Mouse (Mus musculus) heart, embryonic 11.5 days (tissue): ENCODE results near the gene Ube2l6. TPM values are rescaled to one million over a fixed set of nuclear protein-coding genes. Genes with fewer than 3 reads are reported as not detected.

Experiments
- ATAC-seq: fragments of 200-750 bp; cut with Nextera tagmentation; replicated peaks from 2 replicates; pipeline ENCODE4 v1.8.0; 2017; ENCODE audit warnings: moderate library complexity; ENCODE audit not compliant: insufficient number of reproducible peaks, low FRiP score, low TSS enrichment
- H3K27ac ChIP-seq: fragments of 300-500 bp; sonication (generic); 2 replicates; pipeline ENCODE4 v1.5.1; 2014; ENCODE audit warnings: mild to moderate bottlenecking, low read depth, low read length
- H3K27me3 ChIP-seq: fragments of 300-500 bp; sonication (generic); 2 replicates; pipeline ENCODE4 v1.6.1; 2014; ENCODE audit warnings: mild to moderate bottlenecking, low read length, mixed read lengths; ENCODE audit not compliant: control insufficient read depth, insufficient read depth
- H3K36me3 ChIP-seq: fragments of 300-500 bp; sonication (generic); 2 replicates; pipeline ENCODE4 v1.6.1; 2014; ENCODE audit warnings: mild to moderate bottlenecking, low read length, moderate library complexity, mixed read lengths; ENCODE audit not compliant: control insufficient read depth, insufficient read depth
- H3K4me1 ChIP-seq: fragments of 300-500 bp; sonication (generic); 2 replicates; pipeline ENCODE4 v1.6.1; 2014; ENCODE audit warnings: low read length; ENCODE audit not compliant: control insufficient read depth, insufficient read depth
- H3K4me2 ChIP-seq: fragments of 300-500 bp; sonication (generic); 2 replicates; pipeline ENCODE4 v1.6.1; 2014; ENCODE audit warnings: mild to moderate bottlenecking, moderate library complexity
- H3K4me3 ChIP-seq: fragments of 300-500 bp; sonication (generic); 2 replicates; pipeline ENCODE4 v1.5.1; 2014; ENCODE audit warnings: low read depth, low read length
- H3K9ac ChIP-seq: fragments of 300-500 bp; sonication (generic); 2 replicates; pipeline ENCODE4 v1.6.1; 2014; ENCODE audit warnings: mild to moderate bottlenecking, low read depth, low read length, moderate library complexity
- H3K9me3 ChIP-seq: fragments of 300-500 bp; sonication (generic); replicated peaks from 2 replicates; pipeline ENCODE4 v1.6.1; 2016; ENCODE audit warnings: low read length; ENCODE audit not compliant: control insufficient read depth
- WGBS: fragments of 180-500 bp; shearing (Covaris S2); extraction: QIAGEN DNeasy Blood & Tissue Kit; methylation state at CpG from one replicate; pipeline ENCODE4 v1.1.7; 2014; ENCODE audit not compliant: insufficient replicate concordance; 5-methylcytosine and 5-hydroxymethylcytosine counted together
- polyA plus RNA-seq: library from polyadenylated mRNA; unstranded; fragments of >200 nt; fragmentation: Nextera tagmentation; extraction: Ambion mirVana; gene quantifications from 2 replicates; pipeline ENCODE4 v1.2.1, GENCODE M21; 2014

Ube2l6 gene
- polyA plus RNA-seq, 1 experiment from 2014 or later = 105 TPM

DNA sequence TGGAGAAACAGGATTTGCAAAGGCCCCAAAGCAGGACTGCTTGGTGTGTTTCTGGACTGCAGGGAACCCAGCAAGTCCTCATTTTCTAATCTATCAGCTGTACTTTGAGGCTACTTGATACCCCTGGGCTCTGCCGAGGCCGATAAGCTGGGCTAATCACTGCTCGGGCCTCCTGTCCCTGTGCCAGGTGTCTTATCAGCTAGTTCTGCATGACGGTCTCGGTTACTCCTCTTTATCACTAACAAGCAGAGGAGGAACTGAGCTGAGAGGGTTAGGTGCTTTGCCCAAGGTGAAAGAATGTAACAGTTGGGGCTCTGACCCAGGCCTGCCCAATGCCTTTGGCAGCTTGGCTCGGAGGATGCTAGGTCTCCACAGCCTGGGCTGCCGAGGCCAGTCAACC is 13.3 kb downstream of the Ube2l6 start:
- H3K4me3 ChIP-seq = no peak overlapping the region
- H3K4me2 ChIP-seq = peak overlapping the region; percentile 60
- H3K27ac ChIP-seq = peak overlapping the region; percentile 88
- peaks cover 18% of the 10 kb centered on the region for H3K4me1 ChIP-seq
- ATAC-seq = peak; percentile 89
- no peaks in the 10 kb centered on the region for H3K27me3 ChIP-seq
- no peak overlapping the region; the same call in 1 of the 2 replicates for H3K9ac ChIP-seq
- no peaks in the 10 kb centered on the region for H3K9me3 ChIP-seq
- H3K36me3 ChIP-seq = no peaks in the 10 kb centered on the region
- WGBS = 14% methylated on average over 7 of the region's 7 CpGs

DNA sequence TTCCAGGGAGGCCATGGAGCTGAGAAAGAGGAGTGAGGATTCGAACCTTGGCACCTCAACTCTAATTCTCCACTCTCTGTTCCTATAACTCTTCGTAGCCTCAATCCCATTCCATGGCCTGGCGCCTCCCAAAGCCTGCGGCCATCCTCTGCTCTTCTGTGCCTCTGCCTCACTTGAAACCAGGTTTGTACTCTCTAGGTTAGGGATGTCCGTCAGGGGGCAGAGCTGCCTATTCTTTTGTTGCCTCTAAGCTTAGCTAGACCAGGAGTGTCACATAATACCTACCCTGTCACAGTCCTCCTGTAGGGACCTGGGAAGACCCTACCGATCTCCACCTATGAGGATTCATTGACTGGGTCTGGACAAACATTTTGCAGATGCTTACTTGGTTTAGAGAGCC is 14.0 kb downstream of the Ube2l6 start:
- H3K4me2 ChIP-seq = peak overlapping the region; percentile 60

DNA sequence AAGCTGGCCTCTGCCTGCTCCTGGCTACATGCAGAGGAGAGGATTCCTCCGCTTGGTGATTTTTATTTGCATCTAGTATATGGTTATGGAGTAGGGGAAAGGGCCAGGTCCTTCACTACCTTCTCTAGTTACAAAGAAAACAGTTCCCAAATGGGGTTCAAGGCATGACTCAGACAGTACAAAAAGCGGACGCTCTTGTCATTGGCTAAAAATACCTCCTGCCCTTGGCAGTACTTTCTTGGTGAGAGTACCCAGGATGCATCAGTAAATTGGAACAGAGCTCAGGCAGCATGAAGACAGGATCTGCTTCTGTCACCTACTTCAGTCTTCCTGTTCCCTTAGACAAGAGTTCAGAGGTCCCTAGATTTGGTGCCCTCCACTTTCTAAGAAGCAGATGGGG is 21.2 kb downstream of the Ube2l6 start:
- Histone ChIP-seq H3K4me2 (no peak overlapping the region), H3K9ac (no peak overlapping the region), H3K36me3 (no peaks in the 10 kb centered on the region), H3K4me1 (peaks cover 9% of the 10 kb centered on the region), H3K4me3 (no peak overlapping the region), H3K27ac (peak overlapping the region; percentile 47), H3K9me3 (no peaks in the 10 kb centered on the region), H3K27me3 (no peaks in the 10 kb centered on the region)
- 0 out of 2 replicates have a peak, but pooled peaks have one; percentile 55 for ATAC-seq
- 35% methylated on average over 3 of the region's 3 CpGs for WGBS

More for the DNA sequence above, 14.0 kb downstream of the Ube2l6 start:
- Histone ChIP-seq H3K36me3 (no peaks in the 10 kb centered on the region), H3K27ac (peak overlapping the region; percentile 88), H3K4me3 (no peak overlapping the region), H3K9me3 (no peaks in the 10 kb centered on the region), H3K27me3 (no peaks in the 10 kb centered on the region), H3K9ac (no peak overlapping the region), H3K4me1 (peaks cover 18% of the 10 kb centered on the region)
- 71% methylated on average over 6 of the region's 6 CpGs for WGBS
- no peak for ATAC-seq

DNA sequence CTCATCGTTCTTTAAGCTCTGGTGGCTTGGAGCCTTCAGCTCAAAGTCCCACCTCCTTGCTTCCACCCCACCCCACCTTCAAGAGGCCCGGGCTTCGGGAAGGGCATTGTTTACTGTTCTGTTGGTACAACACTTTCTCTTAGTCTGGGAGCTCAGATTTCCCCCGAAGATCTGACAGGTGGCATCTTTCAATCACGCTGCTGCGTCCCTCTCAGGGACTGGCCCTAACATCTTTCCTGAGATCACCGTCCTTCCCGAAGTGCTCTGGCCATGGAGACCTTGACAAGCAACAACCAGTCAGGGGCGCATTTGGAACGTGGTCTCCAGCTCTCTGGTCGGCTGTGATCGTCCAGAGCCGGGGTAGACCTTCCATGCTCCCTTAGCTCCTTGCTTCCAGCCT is 23.9 kb downstream of the Ube2l6 start, which contains the start of gene Smtnl1:
Gene Smtnl1 (minus strand): TSS at position 101 of the 400 bp plus-strand sequence.
- Histone ChIP-seq H3K4me1 (peaks cover 9% of the 10 kb centered on the region), H3K27ac (peak within 1 kb of the TSS; percentile 57), H3K4me3 (no peak within 1 kb of the TSS), H3K4me2 (no peak within 1 kb of the TSS), H3K9ac (no peak within 1 kb of the TSS), H3K27me3 (no peaks in the 10 kb centered on the region), H3K36me3 (no peaks in the 10 kb centered on the region), H3K9me3 (no peaks in the 10 kb centered on the region)
- no peak for ATAC-seq
- whole genome bisulfite sequencing = 51% methylated on average over 13 of the region's 13 CpGs

DNA sequence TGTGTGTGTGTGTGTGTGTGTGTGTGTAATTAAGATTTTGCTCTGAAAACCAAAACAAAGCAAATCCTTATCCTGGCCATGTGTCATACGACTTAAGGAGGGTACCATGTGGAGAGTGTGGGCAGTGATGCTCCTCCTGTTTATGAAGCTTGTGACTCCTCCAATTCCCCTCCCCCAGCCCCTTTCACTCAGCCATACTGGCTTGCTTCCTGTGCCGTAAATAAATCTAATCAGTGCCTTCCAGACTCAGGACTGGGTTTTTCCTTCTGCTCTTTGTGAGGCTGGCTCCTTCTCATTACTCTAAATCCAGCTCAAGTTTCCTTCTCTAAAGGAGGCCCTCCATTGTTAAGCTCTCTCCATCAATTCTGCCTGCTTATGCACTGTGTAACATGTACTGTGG is 24.6 kb downstream of the Ube2l6 start:
- Histone ChIP-seq H3K27me3 (no peaks in the 10 kb centered on the region), H3K4me1 (peaks cover 13% of the 10 kb centered on the region), H3K4me3 (no peak overlapping the region), H3K9me3 (no peaks in the 10 kb centered on the region), H3K9ac (no peak overlapping the region), H3K27ac (peak overlapping the region; percentile 57), H3K4me2 (no peak overlapping the region), H3K36me3 (no peaks in the 10 kb centered on the region)
- ATAC-seq = no peak
- 19% methylated on average over 2 of the region's 2 CpGs for WGBS

DNA sequence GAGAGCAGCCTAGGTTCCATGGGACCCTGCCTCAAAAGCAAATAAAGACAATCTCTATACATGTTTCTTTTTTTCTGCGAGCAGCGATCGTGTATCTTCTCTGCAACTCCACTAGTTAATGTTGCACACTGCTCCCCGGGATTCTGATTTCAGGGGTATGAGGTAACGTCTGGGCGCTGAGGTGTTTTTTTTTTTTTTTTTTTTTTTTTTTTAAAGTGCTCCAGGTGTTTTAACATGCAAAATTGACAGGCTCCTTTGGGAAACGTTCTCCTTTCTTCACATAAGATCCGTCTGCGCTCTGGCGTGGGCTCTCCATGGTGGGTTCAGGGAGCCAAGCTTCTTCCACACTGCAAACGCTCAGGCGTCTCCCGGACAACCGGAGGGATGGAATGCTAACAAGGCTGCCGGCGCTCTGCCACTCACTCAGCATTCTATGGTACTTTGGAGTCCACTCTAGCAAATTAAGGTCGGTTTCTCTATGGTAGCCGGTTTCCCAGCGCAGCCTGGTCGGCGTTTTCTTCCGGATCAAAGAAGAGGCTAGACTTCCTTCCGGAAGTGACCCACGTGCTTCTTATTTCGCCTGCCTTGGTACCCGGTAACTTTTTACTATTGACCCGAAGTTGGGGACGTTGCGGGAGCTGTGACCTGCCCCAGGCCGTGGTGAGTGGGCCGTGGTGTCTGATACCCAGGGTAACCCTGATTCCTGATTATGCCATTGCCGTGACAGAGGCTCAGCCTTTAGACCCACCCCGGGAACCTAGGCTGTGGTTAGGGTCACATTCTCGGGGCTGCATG is 28.1 kb downstream of the Ube2l6 start, which contains the start of gene Timm10:
Gene Timm10 (plus strand): TSS at position 510 of the 795 bp plus-strand sequence.
- Histone ChIP-seq H3K4me2 (peak within 1 kb of the TSS; percentile 69), H3K9ac (peak within 1 kb of the TSS; percentile 73), H3K27me3 (no peaks in the 10 kb centered on the region), H3K4me3 (peak within 1 kb of the TSS; percentile 72), H3K36me3 (peaks cover 6% of the 10 kb centered on the region), H3K9me3 (no peaks in the 10 kb centered on the region), H3K27ac (peak within 1 kb of the TSS; percentile 42), H3K4me1 (peaks cover 8% of the 10 kb centered on the region; the same call in 1 of the 2 replicates)
- ATAC-seq = peak; percentile 84
- WGBS = under 1% methylated on average over 34 of the region's 34 CpGs

DNA sequence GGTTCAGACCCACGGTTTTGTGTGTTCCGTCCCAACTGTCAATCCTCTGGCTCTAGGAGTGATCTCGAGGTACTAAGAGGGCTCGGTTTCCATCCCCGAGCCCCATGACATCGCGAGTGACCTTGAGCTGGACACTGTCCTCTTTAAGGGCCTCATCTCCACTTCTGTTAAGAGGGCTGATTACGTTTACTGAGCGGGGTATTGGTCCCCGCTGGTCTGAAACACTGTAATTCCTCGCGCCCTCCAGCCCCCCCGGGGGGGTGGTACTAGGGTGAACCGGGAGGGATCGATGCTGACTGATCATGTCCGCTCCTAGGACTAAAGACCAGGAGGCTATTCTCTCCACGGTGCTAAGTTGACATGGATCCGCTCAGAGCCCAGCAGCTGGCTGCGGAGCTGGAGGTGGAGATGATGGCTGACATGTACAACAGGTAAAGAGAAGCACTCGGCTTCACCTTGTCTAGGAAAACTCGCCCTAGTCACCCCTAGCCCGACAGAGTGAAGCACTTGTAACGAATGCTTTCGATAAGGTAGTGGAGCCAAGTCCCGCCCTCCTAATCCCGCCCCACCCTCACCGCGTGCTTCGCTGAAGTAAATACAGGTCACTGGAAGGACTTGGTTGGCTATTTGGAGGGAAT is 28.8 kb downstream of the Ube2l6 start:
- no peaks in the 10 kb centered on the region for H3K9me3 ChIP-seq
- peaks cover 6% of the 10 kb centered on the region for H3K36me3 ChIP-seq
- H3K4me3 ChIP-seq = peak overlapping the region; percentile 72
- peak overlapping the region; percentile 42 for H3K27ac ChIP-seq
- H3K4me2 ChIP-seq = peak overlapping the region; percentile 69
- H3K27me3 ChIP-seq = no peaks in the 10 kb centered on the region
- H3K9ac ChIP-seq = peak overlapping the region; percentile 73
- ATAC-seq = no peak; the same call in none of the 2 replicates
- WGBS = under 1% methylated on average over 29 of the region's 29 CpGs
- peaks cover 12% of the 10 kb centered on the region; the same call in 1 of the 2 replicates for H3K4me1 ChIP-seq

DNA sequence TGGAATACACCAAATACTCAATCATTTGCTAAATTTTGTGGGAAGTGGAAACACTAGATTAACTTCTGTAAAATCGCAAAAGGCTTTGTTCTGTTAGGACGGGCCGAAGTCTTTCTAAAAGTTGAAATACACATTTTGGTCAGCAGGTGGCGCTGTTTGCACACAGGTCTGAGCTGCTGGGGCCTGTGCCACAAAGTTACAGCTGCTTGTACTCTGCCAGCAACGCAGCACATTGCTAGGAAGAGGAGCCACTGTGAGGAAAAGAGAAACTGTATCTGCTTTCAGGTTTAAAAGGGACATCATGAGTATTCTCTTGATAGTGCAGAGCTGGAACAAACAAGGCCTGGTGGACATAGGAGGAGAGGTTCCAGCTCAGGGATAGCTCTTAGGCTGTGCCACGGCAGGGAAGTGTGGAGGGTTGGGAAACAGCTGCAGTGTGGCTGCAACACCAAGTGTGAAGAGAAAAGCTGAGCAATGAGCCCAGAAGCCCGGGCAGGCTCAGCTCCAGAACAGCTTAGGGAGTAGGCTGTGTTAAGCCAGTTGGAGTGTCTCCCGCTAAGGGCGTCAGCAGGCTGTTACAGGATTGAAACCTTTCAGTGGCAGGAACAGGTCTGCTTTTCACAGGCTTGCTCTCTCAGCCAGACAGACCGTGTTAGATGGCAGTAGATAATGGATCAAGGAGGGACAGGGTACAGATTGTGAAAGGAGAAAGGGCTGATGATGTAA is 33.2 kb downstream of the Ube2l6 start:
- peak; percentile 51; the same call in 1 of the 2 replicates for ATAC-seq
- 30% methylated on average over 10 of the region's 10 CpGs for WGBS
- H3K9me3 ChIP-seq = no peaks in the 10 kb centered on the region
- no peaks in the 10 kb centered on the region for H3K27me3 ChIP-seq
- H3K9ac ChIP-seq = 0 out of 2 replicates have a peak overlapping the region, but pooled peaks have one; percentile 22
- 0 out of 2 replicates have a peak overlapping the region, but pooled peaks have one; percentile 38 for H3K27ac ChIP-seq
- H3K4me1 ChIP-seq = peaks cover 9% of the 10 kb centered on the region; the same call in 1 of the 2 replicates
- H3K4me2 ChIP-seq = no peak overlapping the region
- H3K4me3 ChIP-seq = no peak overlapping the region
- peaks cover 6% of the 10 kb centered on the region for H3K36me3 ChIP-seq
